Mouse (Mus musculus) left cerebral cortex, adult 6 months (tissue): Measurements from ENCODE around the gene Rhbdl1. TPM values are rescaled to one million over a fixed set of nuclear protein-coding genes. Genes with fewer than 3 reads are reported as not detected.

Experiments
- long read RNA-seq, 2 experiments: library from polyadenylated mRNA; unstranded; transcript quantifications; one replicate each; pipeline ENCODE4 v2.0.0; 2019 to 2020
- polyA plus RNA-seq: library from polyadenylated mRNA; unstranded; fragments of <200 nt; fragmentation: Nextera tagmentation; gene quantifications from 2 replicates; pipeline ENCODE4 v1.2.3, GENCODE M21; 2021

Gene Rhbdl1
- polyA plus RNA-seq, result 10.7 and 55.8 TPM in 2 replicates
- long read RNA-seq, experiment 1, transcript Rhbdl1-201 (8 exons, 1,711 nt), result major isoform, 20 of 41 reads
- long read RNA-seq, experiment 1, partial matches to known transcripts, result 9 of 41 reads
- long read RNA-seq, experiment 1, other reads (novel, unspliced or antisense), result 12 of 41 reads
- long read RNA-seq, experiment 2, partial matches to known transcripts, result 2 of 3 reads
- long read RNA-seq, experiment 2, other reads (novel, unspliced or antisense), result 0 of 3 reads

GRCm38 (mm10) chr17:25837076-25837410 lies at the start of gene Rhbdl1:
Gene Rhbdl1, minus strand, starts transcription at chr17:25837295.

GRCm38 (mm10) chr17:25880196-25880910 lies 43.3 kb upstream of the Rhbdl1 start, which contains the start of gene Wfikkn1:
Gene Wfikkn1, minus strand, starts transcription at chr17:25880858.

DNA sequence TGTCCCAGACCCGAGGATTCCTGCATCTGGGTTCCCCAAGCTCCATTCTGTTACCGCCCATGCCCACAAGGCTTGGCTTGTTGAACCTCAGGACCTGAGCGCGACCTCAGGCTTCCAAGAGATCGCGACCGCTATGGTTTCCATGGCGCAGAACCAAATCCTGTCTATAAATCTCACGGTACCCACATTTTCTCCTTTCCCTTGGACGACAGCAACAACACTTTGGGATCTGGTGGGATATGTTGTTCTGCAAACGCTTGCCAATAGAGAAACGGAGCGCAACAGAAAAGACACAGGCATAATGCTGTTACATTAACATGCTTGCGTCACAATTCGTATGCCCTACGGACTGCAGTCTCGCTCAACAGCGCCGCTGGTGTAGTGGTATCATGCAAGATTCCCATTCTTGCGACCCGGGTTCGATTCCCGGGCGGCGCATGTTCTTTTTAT lies 37.7 kb upstream of the Rhbdl1 start, which contains the start of gene Mettl26:
Gene Mettl26, plus strand, starts transcription at position 354 of the 450 bp plus-strand sequence.

DNA sequence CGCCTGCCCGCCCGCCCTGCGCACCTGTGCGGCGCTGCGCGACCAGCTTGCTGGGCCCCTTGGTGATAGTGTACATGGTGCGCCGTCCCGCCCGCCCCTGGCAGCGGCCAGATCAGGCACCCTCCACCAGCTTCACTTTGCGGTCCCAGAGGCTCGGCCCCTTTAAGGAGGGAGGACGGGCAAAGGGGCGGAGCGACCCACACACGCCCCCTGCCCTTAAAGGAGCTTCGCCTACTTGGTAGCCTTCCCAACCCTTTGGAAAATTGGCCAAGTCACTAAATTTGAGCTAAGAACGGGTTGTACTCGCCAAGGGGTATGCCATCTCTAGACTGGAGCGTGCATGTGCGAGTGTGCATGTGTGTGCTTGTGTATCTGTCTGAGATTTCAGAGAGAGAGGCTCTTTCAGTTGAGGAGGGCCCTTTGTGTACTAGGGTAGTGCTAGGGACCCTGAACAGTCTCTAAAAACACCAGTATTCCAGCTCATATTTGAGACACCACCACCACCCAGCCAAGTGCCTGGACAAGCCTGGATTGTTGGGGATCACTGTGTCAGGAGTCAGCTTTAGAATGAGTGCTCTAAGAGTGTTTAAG lies 31.6 kb upstream of the Rhbdl1 start, which contains the start of gene Mcrip2:
Gene Mcrip2, minus strand, starts transcription at position 164 of the 591 bp plus-strand sequence.

GRCm38 (mm10) chr17:25860832-25861703 lies 24.0 kb upstream of the Rhbdl1 start, which contains the start of gene Wdr90:
Gene Wdr90, minus strand, starts transcription at chr17:25861501.

GRCm38 (mm10) chr17:25844396-25844901 lies 7.4 kb upstream of the Rhbdl1 start, which contains the start of gene Rhot2:
Gene Rhot2, minus strand, starts transcription at chr17:25844851.

GRCm38 (mm10) chr17:25841117-25841880 lies 4.2 kb upstream of the Rhbdl1 start, which contains the start of gene Gm20683:
Gene Gm20683, minus strand, starts transcription at chr17:25841763.

DNA sequence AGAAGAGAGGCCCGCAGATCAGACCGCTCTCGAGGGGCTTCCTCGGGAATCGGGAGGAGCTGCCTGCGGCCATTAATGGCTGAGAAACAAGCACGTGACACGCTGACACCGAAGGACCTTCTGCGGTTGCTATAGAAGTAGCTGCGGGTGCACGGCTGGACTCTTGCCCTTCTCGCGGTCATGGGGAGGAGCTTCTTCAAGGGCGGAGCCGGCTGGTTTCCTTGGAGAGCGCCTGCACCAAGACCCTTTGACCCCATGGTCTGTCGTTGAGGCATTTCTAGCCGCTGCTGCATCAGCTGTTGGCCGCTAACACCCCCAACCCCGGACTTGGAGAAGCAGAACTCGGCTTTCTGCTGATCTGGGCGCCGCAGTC lies 3.8 kb downstream of the Rhbdl1 start, which contains the start of gene Stub1:
Gene Stub1, minus strand, starts transcription at position 114 of the 373 bp plus-strand sequence.

GRCm38 (mm10) chr17:25828712-25829557 lies 8.2 kb downstream of the Rhbdl1 start, which contains the start of gene Jmjd8:
Gene Jmjd8, plus strand, starts transcription at chr17:25828867.

GRCm38 (mm10) chr17:25823452-25823851 lies 13.6 kb downstream of the Rhbdl1 start, which contains the start of gene Wdr24:
Gene Wdr24, plus strand, starts transcription at chr17:25823627.

DNA sequence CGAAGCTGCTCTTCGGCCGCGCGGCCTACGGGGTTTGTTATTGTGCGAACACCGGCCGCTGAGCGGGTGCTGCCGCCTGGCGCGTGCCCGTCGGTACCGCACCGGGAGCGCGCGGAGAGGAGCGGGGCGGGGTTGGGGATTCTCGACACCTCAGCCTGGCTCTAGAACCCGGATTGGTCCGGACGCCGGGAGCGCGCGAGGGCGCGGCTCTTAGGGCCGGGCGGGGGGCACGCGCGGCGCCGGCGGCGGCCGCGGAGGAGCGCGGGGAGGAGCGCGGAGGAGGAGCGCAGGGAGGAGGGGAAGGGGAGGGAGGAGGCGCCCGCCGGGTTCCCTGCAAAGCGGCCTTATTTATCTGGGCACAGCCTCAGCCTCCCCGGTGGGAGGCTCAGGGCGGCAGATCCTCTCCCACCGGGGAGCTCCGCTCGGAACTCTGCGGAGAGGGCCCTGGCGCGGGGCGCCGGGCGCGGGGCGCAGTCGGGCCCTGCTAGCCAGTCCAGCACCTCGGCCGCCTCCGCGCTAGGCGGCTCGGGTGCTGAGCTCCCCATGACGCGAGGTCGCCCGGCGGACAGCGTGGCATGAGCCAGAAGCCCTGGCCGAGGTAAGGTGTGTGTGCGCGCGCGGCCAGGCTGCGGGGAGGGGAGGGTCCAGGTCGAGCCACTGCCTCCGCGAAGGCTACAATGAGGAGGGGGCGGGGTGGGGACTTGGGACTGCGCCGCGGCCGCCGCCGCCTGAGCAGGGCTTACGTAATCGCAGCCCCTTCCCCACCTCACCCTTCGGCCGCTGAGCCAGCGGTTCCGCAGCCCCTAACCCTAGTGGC lies 28.1 kb downstream of the Rhbdl1 start, which contains the start of gene Fbxl16:
Gene Fbxl16, plus strand, starts transcription at position 297 of the 817 bp plus-strand sequence.

DNA sequence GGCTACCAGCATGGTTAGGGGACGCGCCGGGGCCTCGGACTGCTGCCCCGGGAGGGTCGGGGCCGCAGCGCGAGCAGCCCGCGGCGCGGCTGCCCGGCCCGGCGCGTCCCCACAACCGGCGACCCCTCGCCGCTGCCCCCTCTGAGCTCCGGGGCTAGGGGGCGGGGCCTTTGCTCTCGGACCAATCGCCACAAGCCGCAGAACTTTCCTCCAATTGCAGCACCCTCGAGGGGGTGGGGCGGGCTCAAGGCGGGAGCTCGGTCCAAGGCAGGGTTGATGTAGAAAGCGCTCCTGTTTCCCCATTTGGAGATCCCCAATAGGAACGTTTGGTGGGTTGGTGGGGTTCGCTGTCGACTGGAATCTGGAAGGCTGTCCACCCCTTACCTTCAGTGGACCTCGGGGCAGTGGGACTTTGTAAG lies 40.1 kb downstream of the Rhbdl1 start, which contains the start of gene Metrn:
Gene Metrn, minus strand, starts transcription at position 186 of the 419 bp plus-strand sequence.

DNA sequence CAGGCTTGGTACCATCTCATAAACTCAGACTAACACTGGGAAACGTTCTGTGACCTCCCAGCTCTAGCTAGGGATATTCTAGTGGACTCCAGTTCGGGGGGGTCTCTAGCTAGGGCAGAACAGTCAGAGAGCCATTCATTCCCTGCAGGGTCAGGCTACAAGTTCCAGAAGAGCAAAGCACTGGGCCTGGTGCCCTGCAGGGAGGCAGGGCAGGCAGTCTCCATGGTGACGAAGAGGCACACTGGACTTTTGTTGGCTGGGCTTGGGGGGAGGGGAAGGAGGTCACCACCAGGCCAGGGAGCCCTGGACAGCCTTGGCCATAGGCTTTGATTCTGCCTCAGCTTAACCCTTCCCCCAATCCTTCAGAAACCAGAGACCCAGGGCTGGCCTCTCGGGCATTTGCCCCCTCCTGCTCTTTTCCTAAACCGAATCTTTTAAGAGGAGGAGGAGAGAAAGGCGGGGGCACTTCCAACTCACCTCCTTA lies 41.4 kb downstream of the Rhbdl1 start, which contains the start of gene AC134908.4:
Gene AC134908.4, minus strand, starts transcription at position 51 of the 484 bp plus-strand sequence.

GRCm38 (mm10) chr17:25792615-25793014 lies 44.5 kb downstream of the Rhbdl1 start, which contains the start of gene Fam173a:
Gene Fam173a, minus strand, starts transcription at chr17:25792901.

DNA sequence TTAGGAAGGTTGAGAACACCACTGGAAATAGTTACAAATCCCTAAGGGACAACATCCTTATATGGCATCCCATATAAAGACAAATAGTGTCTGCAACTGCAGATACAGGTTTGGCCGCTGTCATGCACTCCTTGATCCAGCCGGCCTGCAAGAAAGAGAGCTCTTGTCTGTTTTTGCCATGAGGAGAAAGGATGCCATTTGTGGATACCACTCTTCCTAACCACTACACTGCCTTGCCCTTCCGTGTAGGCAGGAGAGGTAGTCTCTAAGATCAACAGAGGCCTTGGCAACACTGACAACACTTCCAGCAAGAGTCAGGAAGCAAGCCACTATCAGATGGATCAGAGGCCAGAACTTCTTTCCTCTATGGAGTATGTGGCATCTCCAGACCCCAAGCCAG lies 50.8 kb downstream of the Rhbdl1 start, which contains the start of gene Ccdc78:
Gene Ccdc78, plus strand, starts transcription at position 301 of the 400 bp plus-strand sequence.

DNA sequence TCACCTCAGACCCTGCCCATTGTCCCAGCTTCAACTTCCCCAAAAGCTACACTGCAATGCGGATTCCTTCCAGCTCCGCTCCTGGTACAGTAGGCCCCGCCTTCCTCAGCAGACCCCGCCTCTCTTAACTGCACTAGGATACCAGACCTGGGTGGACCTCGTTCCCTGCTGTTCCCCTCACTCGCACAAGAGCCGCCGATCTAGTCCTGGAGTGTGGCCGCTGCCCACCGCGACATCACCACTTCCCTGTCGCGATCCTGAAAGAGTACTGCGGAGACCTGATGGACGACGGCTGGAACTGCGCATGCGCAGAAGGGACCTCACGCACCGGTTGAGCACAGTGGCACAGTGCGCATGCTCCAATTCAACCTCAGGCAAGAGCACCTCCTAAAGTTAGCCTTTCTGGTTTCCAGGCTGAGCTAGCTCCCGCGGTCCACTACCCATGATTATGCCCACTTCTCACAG lies 51.8 kb downstream of the Rhbdl1 start, which contains the start of gene Haghl:
Gene Haghl, minus strand, starts transcription at position 393 of the 465 bp plus-strand sequence.

